ENCODE assay signal across 28 mouse cellular contexts in genomic region chr7:127390306-127390705, GRCm38 (mm10). TPM values are rescaled to one million over a fixed set of nuclear protein-coding genes. Genes with fewer than 3 reads are reported as not detected.
"Had no signal": no experiment of that assay in that cellular context is flagged by ENCODE, and none has a peak within 500 bp of the region (broad histone marks: within the 10 kb centered on the region; RNA-seq: fewer than 3 reads in every experiment).

No protein-coding gene starts in this region.

- ATAC-seq: forebrain, embryonic 13.5 days; forebrain, embryonic 14.5 days; forebrain, embryonic 15.5 days; forebrain, embryonic 16.5 days; forebrain, postnatal 0 days had no signal

- H3K27me3 ChIP-seq: embryonic facial prominence, embryonic 12.5 days; embryonic facial prominence, embryonic 13.5 days; embryonic facial prominence, embryonic 15.5 days; forebrain, embryonic 12.5 days; forebrain, embryonic 13.5 days; forebrain, embryonic 15.5 days had no signal

- H3K27ac ChIP-seq: embryonic facial prominence, embryonic 10.5 days; embryonic facial prominence, embryonic 12.5 days; embryonic facial prominence, embryonic 13.5 days; embryonic facial prominence, embryonic 15.5 days; forebrain, embryonic 10.5 days; forebrain, embryonic 12.5 days; forebrain, embryonic 13.5 days; forebrain, embryonic 15.5 days; gastrocnemius, adult 2 months; heart, adult 2 months had no signal

- DNase-seq: cerebellum, adult 2 months; cerebellum, adult 8-10 months; cerebellum, adult 9-10 months; cerebellum, adult 9-11 months; cerebellum, postnatal 10 days; cerebellum, postnatal 14 days; cerebellum, postnatal 25 days; cerebellum, postnatal 36 days; embryo, embryonic 11 days; forebrain, postnatal 0 days; gastrocnemius, adult 2 months; gastrocnemius, postnatal 10 days; gastrocnemius, postnatal 14 days; gastrocnemius, postnatal 25 days; gastrocnemius, postnatal 36 days; heart, adult 18-20 months; heart, adult 2 months had no signal

- H3K4me2 ChIP-seq: embryonic facial prominence, embryonic 12.5 days; embryonic facial prominence, embryonic 13.5 days; embryonic facial prominence, embryonic 15.5 days; forebrain, embryonic 12.5 days; forebrain, embryonic 13.5 days; forebrain, embryonic 15.5 days had no signal

- H3K9me3 ChIP-seq: embryonic facial prominence, embryonic 12.5 days; embryonic facial prominence, embryonic 13.5 days; embryonic facial prominence, embryonic 15.5 days; forebrain, embryonic 12.5 days; forebrain, embryonic 13.5 days; forebrain, embryonic 15.5 days had no signal

- H3K4me3 ChIP-seq: embryonic facial prominence, embryonic 10.5 days; embryonic facial prominence, embryonic 12.5 days; embryonic facial prominence, embryonic 13.5 days; embryonic facial prominence, embryonic 15.5 days; erythroblast, embryonic 14.5 days; forebrain, embryonic 10.5 days; forebrain, embryonic 12.5 days; forebrain, embryonic 13.5 days; forebrain, embryonic 15.5 days; gastrocnemius, adult 2 months; heart, adult 2 months had no signal

- H3K9ac ChIP-seq: embryonic facial prominence, embryonic 12.5 days; embryonic facial prominence, embryonic 13.5 days; embryonic facial prominence, embryonic 15.5 days; forebrain, embryonic 12.5 days; forebrain, embryonic 13.5 days; forebrain, embryonic 15.5 days; forebrain, postnatal 0 days had no signal

RNA-seq across cellular contexts. Expression of gene E430018J23Rik, which starts 3.1 kb away (rescaled TPM):
- polyA plus RNA-seq: erythroblast, embryonic 14.5 days had no signal

RNA-seq across cellular contexts. Expression of gene Zfp764, which starts 16.3 kb away (rescaled TPM):
- polyA plus RNA-seq: erythroblast, embryonic 14.5 days had no signal
